ENCODE assay signal across 9 mouse cellular contexts in genomic region chr11:79591591-79591975, GRCm38 (mm10). TPM values are rescaled to one million over a fixed set of nuclear protein-coding genes. Genes with fewer than 3 reads are reported as not detected.
A peak's percentile ranks its signal among the peaks of the same experiment; 100 is the strongest.
DNase-seq lines count a peak whose midpoint lies in the region; ATAC-seq lines count a peak whose summit lies in the region.
"Had no signal": no experiment of that assay in that cellular context is flagged by ENCODE, and none has a peak within 500 bp of the region (broad histone marks: within the 10 kb centered on the region; RNA-seq: fewer than 3 reads in every experiment).

No protein-coding gene starts in this region.

- H3K27ac ChIP-seq in heart, embryonic 14.5 days (replicated peaks in 1 of 2; ENCODE audit: control insufficient read depth in 1 of 2, insufficient read depth in 1 of 2, low read depth in 2 of 2, low read length in 2 of 2) = no peak overlapping the region
- no peak overlapping the region for H3K27ac ChIP-seq in intestine, embryonic 16.5 days (ENCODE audit: low read length)

- WGBS in heart, embryonic 14.5 days = 34% methylated on average over 5 of the region's 5 CpGs
- WGBS in intestine, embryonic 16.5 days = 38% methylated on average over 5 of the region's 5 CpGs

- H3K4me1 ChIP-seq in heart, embryonic 14.5 days (ENCODE audit: control insufficient read depth in 2 of 2, insufficient read depth in 2 of 2, low read length in 2 of 2) = peaks cover 3% of the 10 kb centered on the region in 2 experiments; a peak in 3 of 4 replicates
- peaks cover 5% of the 10 kb centered on the region for H3K4me1 ChIP-seq in intestine, embryonic 16.5 days (ENCODE audit: control insufficient read depth, insufficient read depth, low read length)

- peaks cover 63% of the 10 kb centered on the region for H3K27me3 ChIP-seq in heart, embryonic 14.5 days (ENCODE audit: control insufficient read depth, insufficient read depth, low read length)
- peaks cover 48% of the 10 kb centered on the region for H3K27me3 ChIP-seq in intestine, embryonic 16.5 days (replicated peaks; ENCODE audit: control insufficient read depth, insufficient read depth, low read length)

- peak overlapping the region; percentile 95 for H3K4me2 ChIP-seq in heart, embryonic 14.5 days (ENCODE audit: low read length)
- H3K4me2 ChIP-seq in intestine, embryonic 16.5 days (ENCODE audit: low read depth, low read length) = peak overlapping the region; percentile 97

- DNase-seq in heart, postnatal 14 days = no peak
- DNase-seq in thymus, postnatal 14 days = peak; percentile 14
- DNase-seq in thymus, adult 18-20 months = no peak
- peak; percentile 47 for DNase-seq in neural tube, embryonic 10.5 days (ENCODE audit: extremely low spot score, low spot score)
- DNase-seq in adrenal gland, postnatal 25 days = no peak
- no peak for DNase-seq in adrenal gland, postnatal 10 days

- H3K36me3 ChIP-seq in heart, embryonic 14.5 days (ENCODE audit: control insufficient read depth, insufficient read depth, low read length) = no peaks in the 10 kb centered on the region
- no peaks in the 10 kb centered on the region for H3K36me3 ChIP-seq in intestine, embryonic 16.5 days (ENCODE audit: control insufficient read depth, insufficient read depth, low read length)

- no peak overlapping the region for H3K9ac ChIP-seq in heart, embryonic 14.5 days (ENCODE audit: low read length)
- peak overlapping the region; percentile 55; the same call in 1 of the 2 replicates for H3K9ac ChIP-seq in intestine, embryonic 16.5 days (ENCODE audit: low read depth, low read length)

- peak overlapping the region; percentile 46 to 54 for H3K4me3 ChIP-seq in heart, embryonic 14.5 days (ENCODE audit: control insufficient read depth in 1 of 2, insufficient read depth in 1 of 2, low read depth in 1 of 2, low read length in 2 of 2)
- peak overlapping the region; percentile 63 for H3K4me3 ChIP-seq in intestine, embryonic 16.5 days (ENCODE audit: low read length)

- no peaks in the 10 kb centered on the region for H3K9me3 ChIP-seq in heart, embryonic 14.5 days (ENCODE audit: control insufficient read depth, low read length)
- no peaks in the 10 kb centered on the region for H3K9me3 ChIP-seq in intestine, embryonic 16.5 days (ENCODE audit: control insufficient read depth, low read length)

- intact Hi-C loops in heart, postnatal 14 days (cut with DNase I) = no loop called here

- no peak for ATAC-seq in heart, embryonic 14.5 days (ENCODE audit: insufficient number of reproducible peaks, insufficient read depth, low FRiP score, low read depth)
- 0 out of 2 replicates have a peak, but pooled peaks have one; percentile 26 for ATAC-seq in intestine, embryonic 16.5 days

RNA-seq across cellular contexts. Expression of gene Rab11fip4, which starts 0.6 kb away (rescaled TPM):
- 0.07 and 0.14 TPM in 2 replicates for polyA plus RNA-seq in heart, embryonic 14.5 days (2014; fragmentation: Nextera tagmentation; extraction: Ambion mirVana)
- total RNA-seq in heart, postnatal 14 days (2021) = 1 to 10 TPM in 1 of 2 experiments, under 1 TPM in 1; 0.17 to 1.3 TPM
- 1.3 and 2.0 TPM in 2 replicates for polyA plus RNA-seq in intestine, embryonic 16.5 days (2015; fragmentation: Nextera tagmentation; extraction: Ambion mirVana)
- total RNA-seq in adrenal gland, postnatal 25 days (2021) = 3.4 and 4.2 TPM in 2 replicates
- 1 to 10 TPM; 5.1 to 5.9 TPM for total RNA-seq in adrenal gland, postnatal 10 days (2021)
- polyA plus RNA-seq: erythroblast, embryonic 14.5 days had no signal

Comparison
In these comparisons a context has a peak if more than half of its experiments do, and no peak if none do; other contexts are left out.
1. DNase-seq: peak in thymus, postnatal 14 days (single experiment) and neural tube, embryonic 10.5 days (single experiment); none in heart, postnatal 14 days (0 of 2), thymus, adult 18-20 months (0 of 2), adrenal gland, postnatal 25 days (single experiment) and adrenal gland, postnatal 10 days (single experiment).